In the genomic region with DNA sequence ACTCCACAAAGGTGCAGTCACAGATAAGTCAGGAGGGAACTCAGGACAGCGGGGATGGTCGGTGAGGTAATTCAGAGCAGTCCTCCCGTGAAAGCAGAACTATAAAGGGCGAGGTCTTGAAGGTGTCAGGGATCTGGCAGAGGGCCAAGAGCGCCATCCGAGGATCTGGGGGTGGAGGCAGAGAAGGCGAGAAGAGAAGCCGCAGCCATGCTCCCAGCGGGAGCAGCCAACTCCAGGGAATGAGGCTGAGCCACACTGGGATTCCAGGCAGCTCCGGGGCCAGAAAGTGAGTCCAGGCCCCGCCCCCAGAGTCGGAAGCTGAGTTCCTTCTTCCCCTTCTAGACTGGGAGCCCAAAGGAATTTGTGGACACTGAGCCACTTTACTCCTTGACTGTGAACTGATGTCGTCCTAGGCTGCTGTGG, we compare ENCODE assay signal across 8 mouse cellular contexts. TPM values are rescaled to one million over a fixed set of nuclear protein-coding genes. Genes with fewer than 3 reads are reported as not detected.
DNase-seq lines count a peak whose midpoint lies in the region; ATAC-seq and TF ChIP-seq lines count a peak whose summit lies in the region.

No protein-coding gene starts in this region.

- peak; percentile 42 to 50 for DNase-seq in heart, adult 18-20 months
- DNase-seq in heart, postnatal 25 days (ENCODE audit: low spot score), result no peak
- peak; percentile 67 for DNase-seq in embryonic facial prominence, embryonic 14.5 days (ENCODE audit: low spot score)
- peak; percentile 61 for DNase-seq in heart, postnatal 4 days
- DNase-seq in limb, embryonic 11.5 days (ENCODE audit: low spot score), result peak; percentile 42
- DNase-seq in urinary bladder, postnatal 4 days (ENCODE audit: low spot score in 2 of 2), result peak; percentile 29 to 70
- no peak for DNase-seq in thymus, adult 2 months

- H3K36me3 ChIP-seq in embryonic facial prominence, embryonic 14.5 days (ENCODE audit: control insufficient read depth, insufficient read depth, low read length), result no peaks in the 10 kb centered on the region
- no peaks in the 10 kb centered on the region for H3K36me3 ChIP-seq in limb, embryonic 11.5 days (ENCODE audit: control insufficient read depth, insufficient read depth, low read length)
- no peaks in the 10 kb centered on the region for H3K36me3 ChIP-seq in midbrain, embryonic 13.5 days
- no peaks in the 10 kb centered on the region for H3K36me3 ChIP-seq in thymus, adult 2 months (ENCODE audit: control insufficient read depth, insufficient read depth, low read length)

- no peaks in the 10 kb centered on the region for H3K27me3 ChIP-seq in embryonic facial prominence, embryonic 14.5 days (replicated peaks; ENCODE audit: control insufficient read depth, insufficient read depth, low read length)
- no peaks in the 10 kb centered on the region for H3K27me3 ChIP-seq in limb, embryonic 11.5 days (ENCODE audit: control insufficient read depth, insufficient read depth, low read length)
- no peaks in the 10 kb centered on the region for H3K27me3 ChIP-seq in midbrain, embryonic 13.5 days
- H3K27me3 ChIP-seq in thymus, adult 2 months (ENCODE audit: control insufficient read depth, insufficient read depth, low read length), result no peaks in the 10 kb centered on the region

- no peaks in the 10 kb centered on the region for H3K9me3 ChIP-seq in embryonic facial prominence, embryonic 14.5 days (ENCODE audit: control insufficient read depth, low read length)
- H3K9me3 ChIP-seq in limb, embryonic 11.5 days (ENCODE audit: control insufficient read depth, low read length), result no peaks in the 10 kb centered on the region
- H3K9me3 ChIP-seq in midbrain, embryonic 13.5 days, result no peaks in the 10 kb centered on the region

- H3K4me1 ChIP-seq in embryonic facial prominence, embryonic 14.5 days (ENCODE audit: control insufficient read depth, insufficient read depth, low read length), result no peaks in the 10 kb centered on the region; the same call in 1 of the 2 replicates
- H3K4me1 ChIP-seq in limb, embryonic 11.5 days (ENCODE audit: control insufficient read depth, insufficient read depth, low read length), result peaks cover 9% of the 10 kb centered on the region; the same call in 1 of the 2 replicates
- H3K4me1 ChIP-seq in midbrain, embryonic 13.5 days (replicated peaks), result peaks cover 4% of the 10 kb centered on the region; the same call in 1 of the 2 replicates
- H3K4me1 ChIP-seq in thymus, adult 2 months (replicated peaks; ENCODE audit: control insufficient read depth, insufficient read depth, low read length), result no peaks in the 10 kb centered on the region

- H3K27ac ChIP-seq in embryonic facial prominence, embryonic 14.5 days (replicated peaks; ENCODE audit: low read depth, low read length), result no peak overlapping the region
- H3K27ac ChIP-seq in limb, embryonic 11.5 days (replicated peaks; ENCODE audit: low read depth, low read length), result no peak overlapping the region
- no peak overlapping the region for H3K27ac ChIP-seq in midbrain, embryonic 13.5 days
- H3K27ac ChIP-seq in thymus, adult 2 months (ENCODE audit: control insufficient read depth, insufficient read depth, low read length), result no peak overlapping the region

- no peak for TF ChIP-seq CTCF in thymus, adult 2 months (IDR thresholded peaks at IDR 0.05; ENCODE audit: borderline replicate concordance, control insufficient read depth, extremely low read depth, insufficient read depth, low read length, poor library complexity)

- WGBS in embryonic facial prominence, embryonic 14.5 days, result 7% methylated on average over 13 of the region's 13 CpGs
- 10% methylated on average over 13 of the region's 13 CpGs for WGBS in limb, embryonic 11.5 days
- 10% methylated on average over 13 of the region's 13 CpGs for WGBS in midbrain, embryonic 13.5 days
- 24% methylated on average over 13 of the region's 13 CpGs for WGBS in thymus, adult 2 months

- intact Hi-C loops in heart, postnatal 25 days (cut with DNase I), result no loop called here

- peak; percentile 72 for ATAC-seq in embryonic facial prominence, embryonic 14.5 days (ENCODE audit: low read depth)
- no peak for ATAC-seq in limb, embryonic 11.5 days (ENCODE audit: insufficient number of reproducible peaks, low FRiP score, low TSS enrichment, low read depth)
- ATAC-seq in midbrain, embryonic 13.5 days, result peak; percentile 55; the same call in 1 of the 2 replicates

- TF ChIP-seq POLR2A in thymus, adult 2 months (IDR thresholded peaks at IDR 0.05; ENCODE audit: control insufficient read depth, extremely low read depth, insufficient read depth, low read length, poor library complexity), result no peak

- peak overlapping the region; percentile 26 for H3K4me3 ChIP-seq in embryonic facial prominence, embryonic 14.5 days (ENCODE audit: low read depth, low read length)
- no peak overlapping the region for H3K4me3 ChIP-seq in limb, embryonic 11.5 days (ENCODE audit: low read depth, low read length)
- no peak overlapping the region for H3K4me3 ChIP-seq in midbrain, embryonic 13.5 days (replicated peaks)
- no peak overlapping the region for H3K4me3 ChIP-seq in thymus, adult 2 months (ENCODE audit: control insufficient read depth, insufficient read depth, low read length)

- peak overlapping the region; percentile 51 for H3K4me2 ChIP-seq in embryonic facial prominence, embryonic 14.5 days (ENCODE audit: low read depth, low read length)
- peak overlapping the region; percentile 27 for H3K4me2 ChIP-seq in limb, embryonic 11.5 days (ENCODE audit: low read depth, severe bottlenecking)
- H3K4me2 ChIP-seq in midbrain, embryonic 13.5 days (replicated peaks), result peak overlapping the region; percentile 26

- peak overlapping the region; percentile 50; the same call in 1 of the 2 replicates for H3K9ac ChIP-seq in embryonic facial prominence, embryonic 14.5 days (ENCODE audit: low read depth, low read length)
- H3K9ac ChIP-seq in limb, embryonic 11.5 days (ENCODE audit: low read length), result no peak overlapping the region
- H3K9ac ChIP-seq in midbrain, embryonic 13.5 days (replicated peaks), result no peak overlapping the region

RNA-seq across cellular contexts. Expression of gene Tjp1, which starts 41.3 kb away (rescaled TPM):
- total RNA-seq in heart, adult 18-20 months (2021), result 10 to 100 TPM; 82.5 to 86.3 TPM
- 100 to 1,000 TPM; 110 to 134 TPM for total RNA-seq in heart, postnatal 25 days (2021)
- 18.2 and 22.3 TPM in 2 replicates for polyA plus RNA-seq in embryonic facial prominence, embryonic 14.5 days (2014; fragmentation: Nextera tagmentation; extraction: Ambion mirVana)
- total RNA-seq in heart, postnatal 4 days (2021), result 100 to 1,000 TPM; 148 to 156 TPM
- 19.1 and 23.9 TPM in 2 replicates for polyA plus RNA-seq in limb, embryonic 11.5 days (2014; fragmentation: Nextera tagmentation; extraction: Ambion mirVana)
- 22.3 and 26.9 TPM in 2 replicates for polyA plus RNA-seq in midbrain, embryonic 13.5 days (2015; fragmentation: Nextera tagmentation; extraction: Ambion mirVana)
- 2.8 and 3.6 TPM in 2 replicates for polyA plus RNA-seq in thymus, adult 2 months (2012; rRNA removed)

Comparison
In these comparisons a context has a peak if more than half of its experiments do, and no peak if none do; other contexts are left out.
1. DNase-seq: peak in heart, adult 18-20 months (2 of 2), embryonic facial prominence, embryonic 14.5 days (single experiment), heart, postnatal 4 days (single experiment), limb, embryonic 11.5 days (single experiment) and urinary bladder, postnatal 4 days (2 of 2); none in heart, postnatal 25 days (single experiment) and thymus, adult 2 months (single experiment).
2. Peak in every context shown above with its lines, with median percentiles within 50 percentile points of each other: H3K4me2 ChIP-seq.